Mouse (Mus musculus) cortical plate, adult 2 months (tissue): ENCODE measurements around the gene Hnrnpd. TPM values are rescaled to one million over a fixed set of nuclear protein-coding genes. Genes with fewer than 3 reads are reported as not detected.

Experiments used
- H3K27ac ChIP-seq: fragments of 200-500 bp; 2 replicates; pipeline ENCODE4 v1.5.1; 2012; ENCODE audit warnings: low read length, control low read depth, inconsistent platforms; ENCODE audit not compliant: insufficient read depth
- H3K4me1 ChIP-seq: fragments of 200-500 bp; 2 replicates; pipeline ENCODE4 v1.6.1; 2011; ENCODE audit warnings: low read length; ENCODE audit not compliant: control insufficient read depth, insufficient read depth
- H3K4me3 ChIP-seq: fragments of 200-500 bp; 2 replicates; pipeline ENCODE4 v1.5.1; 2011; ENCODE audit warnings: mild to moderate bottlenecking, low read length, control low read depth; ENCODE audit not compliant: insufficient read depth
- CTCF ChIP-seq: fragments of 200-500 bp; IDR thresholded peaks from 2 replicates; pipeline ENCODE4 v1.5.1; 2011; ENCODE audit warnings: mild to moderate bottlenecking, control low read depth, low read length; ENCODE audit not compliant: insufficient read depth; ENCODE audit errors: extremely low read depth
- POLR2A ChIP-seq: fragments of 200-500 bp; IDR thresholded peaks from 2 replicates; pipeline ENCODE4 v1.6.1; 2011; ENCODE audit warnings: mild to moderate bottlenecking, low read length, control low read depth; ENCODE audit not compliant: insufficient read depth; ENCODE audit errors: extremely low read depth
- polyA plus RNA-seq: library from polyadenylated mRNA; depleted of rRNA; stranded (reverse); fragments of >200 nt; gene quantifications from 2 replicates; pipeline ENCODE4 v1.2.3, GENCODE M21; 2012

Gene Hnrnpd
- polyA plus RNA-seq, 1 experiment, result 99.3 TPM

GRCm38 (mm10) chr5:99975061-99975460, 3.7 kb downstream of the Hnrnpd start:
- no peak overlapping the region for H3K27ac ChIP-seq
- H3K4me1 ChIP-seq, result peaks cover 8% of the 10 kb centered on the region
- TF ChIP-seq CTCF (no peak), POLR2A (no peak)
- H3K4me3 ChIP-seq, result no peak overlapping the region; the same call in 1 of the 2 replicates

DNA sequence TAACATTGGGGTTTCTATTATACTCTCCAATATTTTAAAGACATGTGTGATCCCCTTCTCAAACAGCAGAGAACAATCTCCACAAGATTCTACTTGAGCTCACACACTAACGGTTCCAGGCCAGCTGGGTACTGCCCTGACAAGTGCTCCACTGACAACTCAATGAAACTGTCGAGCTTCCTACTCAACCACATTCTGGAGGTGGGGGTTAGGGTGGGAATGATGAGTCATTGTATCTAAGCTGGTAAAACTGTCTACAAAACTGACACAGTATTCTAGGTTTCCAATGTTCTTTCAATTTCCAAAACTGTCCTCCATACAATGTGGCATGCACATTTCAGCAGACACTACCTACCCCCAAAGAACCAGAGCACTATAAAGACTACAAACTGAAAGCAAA, 4.8 kb downstream of the Hnrnpd start:
- TF ChIP-seq POLR2A (no peak), CTCF (no peak)
- no peak overlapping the region for H3K27ac ChIP-seq
- H3K4me1 ChIP-seq, result peaks cover 8% of the 10 kb centered on the region
- no peak overlapping the region for H3K4me3 ChIP-seq

DNA sequence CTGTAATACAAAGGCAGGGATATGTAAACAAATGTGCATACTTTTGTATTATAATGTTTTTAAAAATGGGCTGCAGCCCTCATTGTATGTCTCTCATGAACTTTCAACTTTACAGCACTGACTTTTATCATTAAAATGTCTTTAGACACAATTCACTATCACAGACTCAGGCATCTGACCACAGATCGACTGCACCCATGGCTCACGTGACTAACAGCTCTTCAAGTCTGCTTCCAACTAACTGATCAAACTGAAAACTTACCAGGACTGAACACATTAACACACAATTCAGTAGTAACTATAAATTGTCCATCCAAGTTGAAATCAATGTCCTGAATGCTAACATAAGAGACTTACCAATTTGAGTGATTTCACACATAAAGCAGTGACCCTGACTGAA, 18.8 kb downstream of the Hnrnpd start:
- H3K27ac ChIP-seq, result no peak overlapping the region
- H3K4me1 ChIP-seq, result no peaks in the 10 kb centered on the region
- TF ChIP-seq POLR2A, result no peak
- TF ChIP-seq CTCF, result no peak

DNA sequence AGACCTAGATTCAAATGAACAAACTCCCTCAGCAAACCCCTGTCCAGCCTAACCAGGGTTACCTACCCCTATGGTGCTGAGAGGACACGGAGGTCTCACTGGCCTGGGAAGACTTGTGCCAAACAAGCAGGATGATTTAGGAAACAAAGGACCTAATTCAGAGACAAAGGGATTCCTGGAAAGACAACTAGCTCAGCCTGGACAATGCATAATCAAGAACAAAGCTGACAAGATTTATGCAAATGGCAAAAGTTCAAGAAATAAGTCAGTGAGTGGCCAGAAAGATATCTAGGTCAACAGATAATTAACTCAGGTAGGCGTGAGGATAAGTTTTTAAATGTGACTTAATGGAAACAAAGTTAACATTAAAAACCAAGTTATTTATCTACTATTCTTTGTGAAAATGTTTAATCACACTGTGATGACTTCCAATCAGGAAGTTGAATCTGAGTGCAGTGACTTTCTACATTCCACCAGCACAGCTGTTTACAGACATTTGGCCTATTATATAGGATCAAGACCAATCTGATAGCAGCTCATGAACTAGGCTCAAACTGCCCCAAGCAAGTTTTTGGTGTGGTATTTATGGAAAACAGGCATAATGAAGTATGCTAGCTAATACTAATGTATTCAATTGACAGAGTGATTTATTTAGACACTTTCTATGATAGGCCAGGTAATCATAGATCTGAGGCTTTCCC, 19.4 kb downstream of the Hnrnpd start:
- no peak for TF ChIP-seq CTCF
- TF ChIP-seq POLR2A, result no peak
- no peak overlapping the region for H3K27ac ChIP-seq
- no peaks in the 10 kb centered on the region for H3K4me1 ChIP-seq
- H3K4me3 ChIP-seq, result no peak overlapping the region

More for the DNA sequence above, 18.8 kb downstream of the Hnrnpd start:
- no peak overlapping the region for H3K4me3 ChIP-seq

- no peak overlapping the region for H3K4me3 ChIP-seq
- H3K27ac ChIP-seq, result no peak overlapping the region
- H3K4me1 ChIP-seq, result no peaks in the 10 kb centered on the region
- TF ChIP-seq CTCF (no peak), POLR2A (no peak)
Measured at GRCm38 (mm10) chr5:99958666-99959065, 20.1 kb downstream of the Hnrnpd start.

- Histone ChIP-seq H3K27ac (no peak overlapping the region), H3K4me1 (no peaks in the 10 kb centered on the region), H3K4me3 (no peak overlapping the region)
- TF ChIP-seq CTCF (no peak), POLR2A (no peak)
Measured at GRCm38 (mm10) chr5:99953883-99954282, 24.9 kb downstream of the Hnrnpd start.

DNA sequence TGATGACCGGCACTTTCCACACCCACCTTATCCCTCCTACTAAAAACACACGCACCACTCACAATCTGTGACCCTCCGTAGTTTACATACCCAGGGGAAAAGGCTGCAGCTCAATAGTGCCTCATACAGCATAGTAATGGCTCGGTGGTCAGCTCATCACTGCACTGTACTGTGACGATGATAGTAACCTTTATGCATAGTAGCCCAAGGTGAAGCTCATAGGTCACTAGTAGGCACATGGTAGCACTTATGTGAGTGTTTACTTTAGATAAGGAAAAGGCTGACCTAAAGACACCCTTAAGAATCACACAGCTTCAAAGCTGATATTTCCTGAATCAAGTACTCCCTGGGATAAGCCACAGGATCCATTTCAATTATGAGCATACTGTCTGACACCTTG, 26.2 kb downstream of the Hnrnpd start:
- H3K4me1 ChIP-seq, result no peaks in the 10 kb centered on the region
- no peak for TF ChIP-seq POLR2A
- no peak for TF ChIP-seq CTCF

DNA sequence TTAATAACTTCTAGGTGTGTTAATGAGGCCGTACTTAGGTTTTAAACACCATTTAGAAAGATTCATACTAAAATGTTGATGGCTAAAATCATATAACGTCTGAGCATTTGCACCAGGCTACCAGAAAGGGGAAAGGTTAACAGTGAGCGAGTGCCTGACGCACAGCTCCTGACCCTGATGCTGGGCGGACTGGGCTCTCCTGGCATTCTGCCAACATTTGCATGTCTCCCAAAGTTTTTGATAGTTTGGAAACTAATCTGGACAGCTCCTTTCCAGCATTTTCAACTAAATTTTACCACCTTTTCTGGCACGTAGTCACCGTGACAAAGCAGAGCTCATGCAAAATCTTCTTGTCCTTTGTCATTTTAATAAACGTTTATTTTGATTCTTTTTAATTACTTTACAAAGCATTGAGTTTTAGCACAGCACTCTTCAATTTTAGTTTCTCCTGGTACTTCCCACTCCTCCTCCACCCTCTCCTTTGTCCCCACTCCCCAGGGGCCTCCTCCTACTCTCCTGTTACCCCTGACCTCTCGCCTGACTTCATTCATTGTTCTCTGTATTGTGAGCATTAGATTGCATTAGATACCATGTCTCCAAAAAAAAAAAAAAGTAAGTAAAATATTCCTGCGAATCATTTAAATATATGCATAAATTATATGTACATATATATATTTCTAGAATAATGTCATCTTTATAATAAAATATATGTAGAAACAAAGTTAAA, 36.8 kb downstream of the Hnrnpd start:
- TF ChIP-seq POLR2A (no peak), CTCF (no peak)
- Histone ChIP-seq H3K4me1 (no peaks in the 10 kb centered on the region), H3K27ac (no peak overlapping the region), H3K4me3 (no peak overlapping the region)

More for the DNA sequence above, 26.2 kb downstream of the Hnrnpd start:
- Histone ChIP-seq H3K4me3 (no peak overlapping the region), H3K27ac (no peak overlapping the region)

- no peaks in the 10 kb centered on the region for H3K4me1 ChIP-seq
- no peak overlapping the region for H3K4me3 ChIP-seq
- TF ChIP-seq POLR2A, result no peak
- no peak for TF ChIP-seq CTCF
- no peak overlapping the region for H3K27ac ChIP-seq
Measured at GRCm38 (mm10) chr5:99941273-99941672, 37.5 kb downstream of the Hnrnpd start.

DNA sequence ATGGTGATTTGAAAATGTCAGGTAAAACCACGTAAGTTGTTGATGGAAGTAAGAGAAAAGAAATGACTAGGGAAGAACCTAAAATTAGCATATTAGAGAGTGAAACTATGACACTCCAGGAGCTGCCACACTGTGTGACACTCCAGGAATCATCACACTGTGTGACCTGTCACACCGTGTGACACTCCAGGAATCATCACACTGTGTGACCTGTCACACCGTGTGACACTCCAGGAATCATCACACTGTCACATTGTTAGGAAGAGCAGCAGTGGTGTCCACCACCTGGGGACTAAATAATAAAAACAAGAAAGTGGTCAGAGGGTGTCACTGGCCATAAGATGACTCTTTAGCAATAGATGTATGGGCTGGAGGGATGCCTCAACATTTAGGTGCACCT, 39.3 kb downstream of the Hnrnpd start:
- Histone ChIP-seq H3K4me1 (no peaks in the 10 kb centered on the region), H3K27ac (no peak overlapping the region), H3K4me3 (no peak overlapping the region)
- TF ChIP-seq POLR2A (no peak), CTCF (no peak)
